Mouse (Mus musculus) spleen, postnatal 4 days (tissue): Measurements from ENCODE around the gene Gm26992.
A peak's percentile ranks its signal among the peaks of the same experiment; 100 is the strongest.
"Not testable (repeated sequence)": the region's sequence is repeated elsewhere in the genome, so short reads cannot be mapped to it uniquely, and the experiment has no call there.

Source experiments
- DNase-seq, 2 experiments: peaks; one replicate each; pipeline ENCODE4 v3.0.0; 2022; ENCODE audit warnings: low spot score in 2 of 2

The Gm26992 gene

DNA sequence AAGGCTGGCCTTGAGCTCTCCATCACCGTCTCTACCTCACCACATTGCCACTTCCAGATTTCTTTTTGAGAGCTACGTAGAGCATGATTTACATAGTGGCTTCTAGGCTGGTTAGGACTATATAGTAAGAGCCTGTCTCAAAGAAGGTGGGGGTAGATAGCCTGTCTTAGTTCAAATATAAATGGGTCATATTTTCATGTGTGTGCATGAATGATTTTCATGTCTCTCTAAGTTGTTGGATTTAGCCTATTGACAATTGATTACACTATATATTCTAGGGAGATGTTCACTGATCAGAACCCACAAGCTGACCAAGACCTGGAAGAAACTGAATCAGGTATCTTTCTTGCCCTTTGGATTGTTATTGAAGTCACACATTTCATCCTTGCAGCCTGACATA is at the start of gene Gm26992:
TSS of gene Gm26992 (plus strand) at position 301 of the 400 bp plus-strand sequence.
- DNase-seq, result no peak

DNA sequence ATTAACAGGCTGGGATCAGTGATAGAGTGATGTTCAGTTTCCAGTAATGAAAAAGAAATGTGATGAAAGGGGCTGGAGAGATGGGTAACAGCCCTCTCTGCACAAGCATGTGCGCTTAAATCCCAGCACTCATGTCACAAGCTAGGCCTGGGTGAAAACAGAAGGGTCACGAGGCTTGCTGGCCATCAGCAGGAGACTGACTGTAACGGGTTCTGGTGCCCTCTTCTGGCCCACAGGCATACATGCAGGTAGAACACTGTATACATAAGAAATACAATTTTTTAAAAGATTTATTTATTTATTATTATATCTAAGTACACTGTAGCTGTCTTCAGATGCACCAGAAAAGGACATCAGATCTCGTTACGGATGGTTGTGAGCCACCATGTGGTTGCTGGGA is 47.6 kb upstream of the Gm26992 start:
- DNase-seq, result no peak

DNA sequence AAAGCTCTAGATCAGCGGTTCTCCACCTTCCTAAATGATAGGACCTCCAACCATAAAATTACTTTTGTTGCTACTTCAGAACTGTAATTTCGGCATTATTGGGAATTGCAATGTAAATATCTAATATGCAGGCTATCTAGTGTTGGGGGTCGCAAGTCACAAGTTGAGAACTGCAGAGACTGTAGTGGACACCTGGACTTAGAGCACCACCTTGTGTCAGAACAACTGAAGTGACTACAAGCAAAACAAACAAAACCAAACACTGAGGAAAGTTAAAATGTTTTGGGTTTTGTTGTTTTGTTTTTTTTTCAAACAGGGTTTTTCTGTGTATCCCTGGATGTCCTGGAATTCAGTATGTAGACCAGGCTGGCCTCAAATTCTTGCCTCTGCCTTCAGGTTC is 37.3 kb upstream of the Gm26992 start:
- DNase-seq, result no peak

DNA sequence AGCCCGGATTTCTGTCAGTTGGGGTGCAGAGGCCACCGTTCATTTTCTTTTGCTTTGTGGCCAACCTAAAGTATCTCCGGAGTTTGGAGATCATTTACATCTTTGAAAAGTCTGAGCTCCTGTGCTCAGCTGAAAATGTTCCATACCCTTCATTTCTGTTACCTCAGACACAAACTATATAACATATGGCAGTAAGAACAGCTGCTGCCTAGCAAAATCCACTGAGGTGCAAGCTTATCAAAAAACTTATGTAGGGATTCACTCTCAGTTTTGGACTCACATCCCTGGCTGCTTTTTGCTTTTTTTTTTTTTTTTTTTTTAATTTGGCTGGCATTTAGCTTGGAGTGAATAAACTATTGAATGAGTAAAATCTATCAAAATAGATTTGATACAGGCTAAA is 33.7 kb upstream of the Gm26992 start:
- no peak for DNase-seq

DNA sequence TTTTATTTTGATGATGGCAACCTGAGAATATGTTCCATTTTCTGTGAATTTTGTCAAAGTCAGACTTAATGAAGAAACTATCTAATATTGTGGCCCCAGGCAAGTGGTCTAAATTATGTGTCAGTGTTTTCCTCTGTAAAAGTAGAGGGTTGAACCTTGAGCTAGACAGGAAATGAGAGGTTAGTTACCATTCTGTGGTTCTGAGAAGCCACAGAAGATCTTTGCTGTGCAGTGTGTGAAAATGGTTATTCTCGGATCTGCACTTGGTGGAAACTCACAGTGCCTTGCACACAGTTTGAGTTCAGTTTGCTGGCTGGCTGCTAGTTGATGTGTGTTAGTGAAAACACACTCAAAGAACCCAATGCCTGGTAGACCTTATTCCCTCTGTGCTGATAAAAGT is 28.0 kb upstream of the Gm26992 start:
- DNase-seq, result no peak

DNA sequence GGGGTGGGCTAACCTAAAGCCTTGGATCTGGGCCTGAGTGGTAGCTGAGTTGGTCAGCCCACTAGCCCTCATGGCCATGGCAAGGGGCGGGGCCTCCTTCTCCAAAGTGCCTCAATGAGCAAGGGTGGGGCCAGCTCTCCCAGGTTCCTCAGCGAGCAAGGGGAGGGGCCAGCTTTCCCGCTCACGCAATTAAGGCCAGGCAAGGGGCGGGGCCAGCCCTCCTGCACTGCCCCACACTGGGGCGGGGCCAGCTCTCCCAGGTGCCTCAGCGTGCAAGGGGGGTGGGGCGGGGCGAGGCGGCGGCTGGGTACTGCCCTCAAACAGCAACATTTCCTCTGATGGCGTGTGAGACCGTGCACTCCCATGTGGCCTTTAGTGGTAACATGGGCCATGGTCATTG is 16.8 kb upstream of the Gm26992 start:
- DNase-seq, result peak in 1 of 2 experiments; percentile 9

DNA sequence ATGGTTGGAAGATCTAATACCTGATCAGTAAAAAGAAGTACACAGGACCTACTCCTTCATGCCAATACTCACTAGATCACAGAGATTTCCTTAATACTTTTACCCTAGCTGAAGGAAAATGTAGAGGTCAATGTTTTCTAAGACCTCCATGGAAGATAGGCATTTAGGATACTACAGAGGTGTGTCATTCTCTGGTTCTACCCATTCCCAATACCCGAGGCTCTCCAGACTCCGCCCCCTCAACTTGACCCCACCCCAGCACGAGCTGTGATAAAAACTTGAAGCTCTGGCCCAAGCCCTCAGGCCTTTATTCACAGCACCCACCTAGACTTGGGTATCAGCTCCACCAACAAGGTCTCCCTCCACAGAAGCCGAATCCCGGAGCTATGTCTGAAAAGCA is 7.6 kb upstream of the Gm26992 start, which contains the start of gene Tsx:
TSS of gene Tsx (plus strand) at position 301 of the 400 bp plus-strand sequence.
- no peak for DNase-seq

DNA sequence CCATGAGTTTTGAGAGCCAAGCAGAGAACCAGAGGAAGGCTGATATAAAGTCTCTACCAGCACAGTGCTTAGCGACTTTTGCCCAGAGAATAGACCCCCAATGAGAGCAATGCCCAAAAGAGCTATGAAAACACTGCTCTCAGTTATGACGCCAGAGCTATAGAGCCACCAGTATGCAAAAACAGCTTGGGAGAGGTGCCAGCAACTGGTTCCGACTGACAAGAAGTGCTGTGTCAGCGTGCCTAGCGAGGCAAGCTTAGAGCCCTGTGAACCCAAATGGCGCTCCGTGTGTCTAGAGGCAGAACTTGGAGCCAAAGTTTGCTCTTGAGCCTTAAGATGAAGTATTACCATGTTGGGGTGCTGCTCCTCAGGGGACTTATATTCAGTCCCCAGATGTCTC is 5.9 kb downstream of the Gm26992 start:
- no peak for DNase-seq

DNA sequence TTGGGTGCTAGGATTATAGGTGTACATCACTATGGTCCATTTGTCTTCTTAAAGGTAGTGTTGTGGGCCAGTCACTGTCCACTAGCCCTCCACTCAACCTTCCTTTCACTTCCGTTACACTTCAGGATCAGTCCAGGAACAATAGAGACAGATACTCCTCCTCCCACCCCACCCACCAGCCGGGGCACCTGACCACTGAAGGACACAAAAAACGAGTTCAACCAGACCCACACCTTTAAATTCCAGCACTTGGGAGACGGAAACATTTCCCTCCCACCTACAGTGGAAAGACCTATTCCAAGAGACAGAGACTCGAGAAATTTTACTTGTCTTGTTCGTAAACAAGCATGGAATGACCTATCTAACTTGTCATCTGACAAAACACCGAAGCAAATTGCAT is 10.5 kb downstream of the Gm26992 start:
- no peak for DNase-seq

DNA sequence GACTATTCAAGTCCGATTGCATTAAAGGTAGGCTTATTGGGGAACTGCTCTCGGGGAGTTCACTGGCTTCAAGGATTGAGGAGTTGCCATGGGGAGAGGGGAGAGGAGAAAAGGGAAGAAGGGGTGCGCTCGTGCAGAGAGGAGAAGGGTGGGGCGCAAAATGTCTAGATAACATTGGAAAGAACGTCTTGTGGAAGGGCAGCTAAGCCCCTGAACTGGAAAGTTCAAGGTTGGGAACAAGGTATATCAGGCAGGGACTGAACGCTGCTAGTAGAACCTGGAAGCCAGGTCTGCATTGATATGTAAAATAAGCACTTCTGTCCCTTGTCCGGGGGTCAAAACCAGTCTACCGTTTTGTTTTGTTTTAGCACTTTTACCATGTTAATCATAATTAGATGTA is 16.2 kb downstream of the Gm26992 start:
- no peak for DNase-seq

DNA sequence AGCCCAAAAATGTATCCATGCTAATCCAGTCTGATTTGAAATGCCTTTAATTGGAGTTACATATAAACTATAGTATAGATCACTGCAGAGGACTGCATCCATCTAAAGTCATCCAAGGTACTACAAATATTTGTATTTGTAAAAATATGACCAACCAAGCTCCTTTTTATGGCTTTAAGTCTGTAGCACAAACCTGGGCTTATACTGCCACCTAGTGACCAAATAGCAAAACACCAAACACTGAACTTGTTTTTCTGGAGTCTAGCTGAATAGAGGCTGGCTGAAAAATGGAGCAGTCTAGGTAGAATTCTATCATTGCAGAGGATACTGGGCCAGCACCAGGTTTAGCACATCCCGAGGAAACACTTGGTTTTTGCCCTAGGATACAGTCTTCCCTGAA is 19.0 kb downstream of the Gm26992 start:
- DNase-seq, result no peak

DNA sequence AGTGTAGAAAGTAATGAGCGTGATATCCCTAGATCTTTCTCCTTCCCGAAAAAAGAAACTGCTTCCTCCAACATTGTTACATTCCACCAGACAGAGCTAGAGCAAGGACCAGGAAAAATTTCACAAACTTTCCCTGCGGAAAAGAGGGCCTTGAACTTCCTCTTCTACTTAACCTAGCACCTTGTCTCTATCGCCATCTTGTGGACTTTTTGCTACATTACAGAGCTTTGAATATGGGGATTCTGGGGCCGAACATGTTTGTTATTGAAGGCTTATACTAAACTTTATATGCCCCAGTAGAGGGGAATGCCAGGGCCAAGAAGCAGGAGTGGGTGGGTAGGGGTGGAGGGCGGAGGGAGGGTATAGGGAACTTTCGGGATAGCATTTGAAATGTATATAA is 21.9 kb downstream of the Gm26992 start:
- peak in 1 of 2 experiments; percentile 10 for DNase-seq

DNA sequence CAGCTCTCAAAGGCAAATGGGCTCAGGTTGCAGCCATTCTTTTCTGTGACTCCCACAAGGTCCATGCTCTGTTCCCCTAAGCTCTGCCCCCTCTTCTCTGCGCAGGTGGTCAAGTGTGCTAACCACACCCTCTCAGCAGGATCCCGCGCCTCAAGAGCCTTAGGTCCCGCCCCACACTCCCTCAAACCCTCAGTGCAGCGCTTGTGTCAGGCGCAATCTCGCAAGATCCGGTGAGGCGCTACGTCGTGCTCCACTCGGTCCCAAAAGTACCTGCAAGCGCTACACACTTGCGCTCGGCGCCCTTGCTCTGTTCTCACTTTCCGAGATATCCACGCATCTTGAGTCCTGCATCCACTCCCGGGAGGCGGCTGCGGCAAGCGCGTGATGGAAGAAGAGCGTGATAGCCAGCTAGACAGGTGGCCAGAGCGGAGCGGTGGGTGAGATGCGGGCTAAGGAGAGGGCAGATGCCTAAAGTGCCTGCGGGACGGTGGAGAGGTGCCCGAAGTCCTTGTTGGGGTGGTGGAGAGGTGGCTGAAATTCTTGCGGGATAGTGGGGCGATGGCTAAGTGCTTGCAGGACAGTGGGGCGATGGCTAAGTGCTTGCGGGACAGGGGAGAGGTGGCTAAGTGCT is 25.8 kb downstream of the Gm26992 start:
- DNase-seq, result peak; percentile 36 to 80

DNA sequence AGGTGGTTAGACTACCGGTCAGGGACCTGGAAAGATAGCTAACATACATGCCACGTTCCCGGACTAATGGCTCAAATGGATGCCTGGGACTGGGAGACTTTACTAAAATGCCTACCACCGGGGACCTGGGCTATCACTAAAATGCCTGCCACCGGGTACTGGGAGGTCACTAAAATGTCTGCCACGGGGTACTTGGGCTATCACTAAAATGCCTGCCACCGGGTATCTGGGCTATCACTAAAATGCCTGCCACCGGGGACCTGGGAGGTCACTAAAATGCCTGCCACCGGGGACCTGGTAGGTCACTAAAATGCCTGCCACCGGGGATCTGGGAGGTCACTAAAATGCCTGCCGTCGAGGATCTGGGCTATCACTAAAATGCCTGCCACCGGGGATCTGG is 26.6 kb downstream of the Gm26992 start:
- DNase-seq, result not testable (repeated sequence)

DNA sequence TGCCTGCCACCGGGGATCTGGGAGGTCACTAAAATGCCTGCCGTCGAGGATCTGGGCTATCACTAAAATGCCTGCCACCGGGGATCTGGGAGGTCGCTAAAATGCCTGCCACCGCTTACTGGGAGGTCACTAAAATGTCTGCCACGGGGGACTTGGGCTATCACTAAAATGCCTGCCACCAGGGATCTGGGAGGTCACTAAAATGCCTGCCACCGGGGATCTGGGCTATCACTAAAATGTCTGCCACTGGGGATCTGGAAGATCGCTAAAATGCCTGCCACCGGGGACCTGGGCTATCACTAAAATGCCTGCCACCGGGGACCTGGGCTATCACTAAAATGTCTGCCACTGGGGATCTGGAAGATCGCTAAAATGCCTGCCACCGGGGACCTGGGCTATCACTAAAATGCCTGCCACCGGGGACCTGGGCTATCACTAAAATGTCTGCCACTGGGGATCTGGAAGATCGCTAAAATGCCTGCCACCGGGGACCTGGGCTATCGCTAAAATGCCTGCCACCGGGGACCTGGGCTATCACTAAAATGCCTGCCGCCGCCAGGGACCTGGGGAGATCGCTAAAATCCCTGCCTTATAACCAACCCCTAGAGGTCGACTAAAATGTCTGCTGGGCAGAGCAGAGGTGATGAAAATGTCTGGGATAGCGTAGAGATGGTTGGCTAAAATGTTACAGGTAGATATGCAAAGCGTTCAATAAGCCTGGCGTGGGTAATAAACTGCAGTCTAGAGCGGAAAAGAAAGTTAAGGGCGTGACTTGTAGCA is 27.3 kb downstream of the Gm26992 start:
- not testable (repeated sequence) for DNase-seq

DNA sequence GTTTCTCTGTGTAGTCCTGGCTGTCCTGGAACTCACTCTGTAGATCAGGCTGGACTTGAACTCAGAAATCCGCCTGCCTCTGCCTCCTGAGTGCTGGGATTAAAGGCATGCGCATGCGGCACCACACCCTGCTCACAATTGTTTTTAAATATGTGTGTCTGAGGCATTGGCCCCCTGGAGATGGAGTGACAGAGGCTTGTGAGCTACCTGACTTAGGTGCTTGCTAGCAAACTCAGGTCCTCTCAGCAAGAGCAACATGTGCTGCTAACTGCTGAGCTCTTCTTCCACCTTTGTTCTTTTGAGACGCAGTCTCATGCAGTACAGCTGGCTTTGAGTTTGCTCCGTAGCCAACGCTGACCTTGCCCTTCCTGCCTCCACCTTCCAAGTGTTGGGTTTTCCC is 31.0 kb downstream of the Gm26992 start:
- DNase-seq, result no peak

DNA sequence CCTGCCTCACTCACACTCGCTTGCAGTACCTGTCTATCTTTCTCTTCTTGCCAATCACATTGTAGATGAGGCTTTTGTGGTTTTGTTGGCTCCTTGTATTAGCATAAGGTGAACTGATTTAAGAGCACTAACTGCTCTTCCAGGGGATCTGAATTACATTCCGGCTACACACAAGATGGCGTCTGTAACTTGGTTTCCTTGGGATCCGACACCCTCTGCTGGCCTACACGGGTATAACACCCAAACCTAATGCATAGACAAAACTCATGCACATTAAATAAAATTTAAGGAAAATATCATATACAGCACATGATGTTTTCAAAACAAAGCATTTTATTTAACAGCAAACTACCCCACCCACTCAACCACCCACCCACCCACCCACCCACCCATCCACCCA is 38.2 kb downstream of the Gm26992 start:
- DNase-seq, result peak in 1 of 2 experiments; percentile 71

DNA sequence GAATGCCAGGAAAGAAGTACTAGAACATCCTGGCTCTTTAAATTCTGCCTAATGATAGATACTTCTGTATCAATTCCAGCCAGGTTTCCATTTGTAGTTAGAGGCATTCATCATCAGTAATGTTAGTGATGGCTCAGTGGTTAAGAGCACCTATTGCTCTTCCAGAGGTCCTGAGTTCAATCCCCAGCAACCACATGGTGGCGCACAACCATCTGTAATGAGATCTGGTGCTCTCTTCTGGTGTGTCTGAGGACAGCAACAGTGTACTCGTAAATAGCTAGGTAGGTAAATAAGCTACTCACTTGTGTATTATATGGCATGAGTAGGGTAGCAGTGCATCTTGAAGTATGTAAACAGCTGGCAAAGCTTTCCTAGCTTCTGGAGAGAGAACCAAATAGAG is 47.2 kb downstream of the Gm26992 start:
- DNase-seq, result no peak

DNA sequence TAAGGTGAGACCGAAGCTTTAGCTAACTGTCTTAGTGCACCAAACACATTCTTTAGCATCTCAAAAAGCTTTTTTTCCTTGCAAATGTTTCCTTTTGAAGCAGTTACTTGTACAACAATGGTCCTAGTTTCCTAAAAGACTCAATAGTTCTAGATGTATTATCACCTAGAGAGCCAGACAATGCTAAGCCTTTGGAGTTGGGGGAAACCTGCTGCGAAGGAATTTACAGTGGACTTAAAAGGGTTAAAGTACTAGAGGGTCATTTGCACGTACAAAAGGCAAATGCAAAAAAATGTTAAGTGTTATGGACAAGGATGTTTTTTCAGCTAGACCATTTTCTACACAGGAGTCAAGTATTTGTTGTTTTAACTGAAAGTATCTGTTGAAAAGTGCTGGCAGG is 50.5 kb downstream of the Gm26992 start:
- DNase-seq, result no peak

DNA sequence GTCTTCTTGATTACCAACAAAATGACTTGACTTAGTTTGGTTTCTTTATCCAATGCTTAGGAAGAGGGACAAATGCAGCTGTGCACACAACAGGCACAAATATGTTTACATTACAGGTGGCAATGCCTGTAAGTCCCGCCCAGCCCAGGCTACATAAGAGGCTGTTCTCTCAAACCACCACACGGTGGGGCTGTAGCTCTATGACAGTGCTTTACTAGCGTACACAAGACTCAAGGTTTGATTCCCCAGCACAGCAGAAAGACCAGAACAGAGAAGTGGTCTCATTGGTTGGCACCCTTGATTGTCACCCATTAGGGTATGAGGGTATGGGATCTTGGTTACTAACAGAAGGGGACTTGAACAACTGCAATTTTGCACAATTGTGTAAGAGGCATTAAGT is 55.7 kb downstream of the Gm26992 start:
- DNase-seq, result peak; percentile 55 to 88

DNA sequence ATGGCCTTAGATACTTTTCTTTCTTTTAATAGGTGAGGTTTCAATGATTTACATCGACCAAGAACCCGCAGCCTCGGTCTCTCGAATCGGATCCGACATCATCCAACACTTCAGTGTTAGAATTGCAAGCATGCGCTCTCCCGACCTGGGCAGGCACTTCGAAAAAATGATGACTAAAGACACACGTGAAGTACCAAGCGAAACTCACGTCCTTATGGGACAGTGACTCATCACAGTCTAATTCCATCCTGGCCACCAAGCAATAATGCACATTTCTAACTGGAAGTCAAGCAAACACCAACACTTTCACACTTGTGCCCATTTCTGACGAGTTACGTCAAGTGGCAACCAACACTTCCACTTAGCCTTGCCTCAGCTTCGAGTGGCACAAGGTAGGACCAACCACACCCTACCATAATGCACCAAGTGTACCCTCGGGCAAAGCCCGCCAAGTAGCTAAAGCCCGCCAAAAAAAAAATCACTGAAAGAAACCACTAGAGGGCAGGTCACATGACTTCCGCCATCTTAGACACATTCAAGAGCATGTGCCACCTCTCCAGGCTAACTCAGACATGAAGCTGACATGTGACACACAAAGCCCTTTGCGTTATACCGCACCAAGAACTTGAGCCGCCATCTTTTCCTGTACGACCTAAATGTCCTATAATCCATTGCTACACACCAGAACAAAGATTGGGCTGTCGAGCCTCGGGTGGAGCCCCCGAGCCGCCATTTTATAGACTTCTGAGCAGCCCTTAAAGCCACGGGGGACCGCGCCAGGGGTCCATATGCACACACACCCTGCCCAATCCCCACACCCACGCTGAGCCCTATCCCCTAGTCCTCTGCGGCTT is 59.7 kb downstream of the Gm26992 start:
- DNase-seq, result peak in 1 of 2 experiments; percentile 69

DNA sequence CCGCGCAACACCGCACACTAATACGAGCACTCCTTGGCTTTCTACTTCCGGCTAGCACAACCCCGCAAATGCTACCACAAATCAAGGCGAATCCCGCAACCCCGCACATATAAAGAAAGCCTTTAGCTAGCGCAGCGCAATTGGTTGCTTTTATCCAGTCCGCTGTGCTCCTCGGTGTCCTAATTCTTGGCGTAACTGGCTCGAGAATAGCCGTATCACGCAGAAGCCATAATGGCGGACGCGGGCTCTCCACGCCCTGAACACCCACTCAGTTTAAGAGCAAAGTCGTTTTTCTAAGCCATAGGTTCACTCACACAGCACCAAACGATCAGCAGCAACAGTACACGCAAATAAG is 60.3 kb downstream of the Gm26992 start:
- DNase-seq, result no peak

DNA sequence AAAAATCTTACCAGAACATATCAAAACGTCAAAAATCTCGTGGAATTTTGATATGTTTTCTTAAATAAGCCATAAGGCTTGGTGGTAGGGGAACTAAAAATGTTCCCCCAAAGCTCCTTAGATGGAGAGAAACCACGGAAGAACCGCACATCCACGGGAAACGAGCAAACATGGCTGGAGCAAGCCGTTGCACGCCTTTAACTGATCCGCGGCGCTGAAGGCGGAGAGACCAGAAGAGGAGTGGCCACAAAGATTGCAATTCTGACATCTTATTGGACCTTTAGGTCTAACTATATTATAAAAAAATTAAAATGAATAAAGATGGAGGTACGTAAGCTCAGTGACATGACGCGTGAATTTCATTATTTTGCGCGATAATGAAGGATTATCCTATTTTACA is 61.2 kb downstream of the Gm26992 start:
- DNase-seq, result peak in 1 of 2 experiments; percentile 74
